Mouse (Mus musculus) inflammation-experienced regulatory T-cells, adult 16 weeks (primary cell): Measurements from ENCODE around the gene Tctex1d4. TPM values are rescaled to one million over a fixed set of nuclear protein-coding genes. Genes with fewer than 3 reads are reported as not detected.

ENCODE experiments used
- polyA plus RNA-seq: library from polyadenylated mRNA; unstranded; fragments of 100-300 nt; shearing (Covaris generic); gene quantifications from one replicate; pipeline ENCODE4 v1.2.1, GENCODE M21; 2017

Gene Tctex1d4
- polyA plus RNA-seq: 1.4 TPM

DNA sequence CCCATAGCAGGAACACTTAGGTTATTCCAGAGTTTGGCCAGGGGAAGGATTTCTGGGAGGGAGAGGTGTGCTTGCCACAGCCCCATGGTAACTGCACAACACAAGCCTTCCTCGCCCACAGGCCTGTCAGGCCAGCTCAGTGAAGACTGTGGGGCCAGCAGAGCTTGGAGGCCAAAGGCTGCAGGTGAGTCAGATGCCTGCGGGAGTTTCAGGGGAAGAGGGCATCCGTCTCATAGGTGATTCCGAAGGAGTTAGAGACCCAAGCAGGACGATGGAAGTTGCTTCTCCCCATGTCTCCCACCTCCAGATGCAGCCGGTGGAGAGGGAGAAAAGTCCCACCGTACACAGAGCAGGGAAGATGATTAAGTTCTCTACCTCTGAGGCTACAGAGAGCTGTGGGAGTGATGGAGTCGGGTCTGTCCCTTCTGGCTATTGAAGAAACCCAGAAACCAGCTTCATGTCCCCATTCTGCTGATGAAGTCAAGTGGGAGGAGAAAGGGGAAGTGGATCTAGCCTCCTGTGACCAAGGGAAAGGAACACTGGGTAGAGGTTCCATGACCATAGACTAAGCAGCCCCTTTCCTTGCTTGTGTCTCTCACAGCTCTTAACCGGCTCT is at the start of gene Tctex1d4:
TSS of gene Tctex1d4 (plus strand) at position 120 of the 616 bp plus-strand sequence.

DNA sequence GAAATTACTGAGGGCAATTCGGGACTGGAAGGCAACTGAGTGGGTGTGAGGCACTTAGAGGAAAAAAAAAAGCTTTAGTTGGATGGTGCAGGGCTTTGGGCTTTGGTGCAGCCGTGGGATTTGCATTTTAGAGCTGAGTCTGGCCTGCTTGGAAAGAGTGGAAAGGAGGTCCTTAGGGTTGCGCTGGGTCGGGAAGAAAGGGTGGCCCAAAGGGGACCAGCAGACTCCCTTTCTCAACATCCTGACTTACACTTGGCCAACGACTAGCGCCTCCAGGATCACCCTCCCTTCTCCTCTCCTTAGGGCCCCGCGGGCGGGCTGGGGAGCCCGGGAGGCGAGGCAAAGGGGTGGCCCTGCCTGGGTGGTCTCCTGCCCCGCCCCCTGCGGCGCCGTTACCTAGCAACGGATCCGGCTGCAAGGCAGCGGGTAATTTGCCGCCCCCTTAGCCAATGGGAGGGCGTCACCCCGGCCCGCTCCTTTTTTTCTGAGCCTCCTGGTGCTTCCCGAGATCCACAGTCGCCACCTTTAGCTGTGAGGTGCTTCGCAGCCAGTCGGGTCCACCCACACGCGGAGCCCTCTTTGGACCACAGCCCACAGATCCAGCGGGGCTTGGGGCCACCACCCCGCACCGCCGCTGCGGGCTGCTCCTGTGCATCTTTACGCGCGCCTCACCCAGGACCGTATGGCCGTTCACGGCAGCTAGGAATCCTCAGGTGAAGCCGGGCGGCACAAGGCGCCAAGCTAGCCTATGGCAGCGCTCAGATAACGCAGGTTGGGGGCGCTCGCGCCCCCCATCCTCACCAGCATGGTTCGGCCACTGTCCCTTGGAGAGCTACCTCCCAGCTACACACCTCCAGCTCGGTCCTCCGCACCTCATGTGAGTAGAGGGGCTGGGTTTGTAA is 30.8 kb upstream of the Tctex1d4 start, which contains the start of gene Ptch2:
TSS of gene Ptch2 (plus strand) at position 525 of the 902 bp plus-strand sequence.

GRCm38 (mm10) chr4:117125348-117125909 is 1.2 kb upstream of the Tctex1d4 start, which contains the start of gene Btbd19:
Gene Btbd19 (minus strand): TSS chr4:117125725.

GRCm38 (mm10) chr4:117133817-117134600 is 7.4 kb downstream of the Tctex1d4 start, which contains the start of gene Plk3:
Gene Plk3 (minus strand): TSS chr4:117133963.

DNA sequence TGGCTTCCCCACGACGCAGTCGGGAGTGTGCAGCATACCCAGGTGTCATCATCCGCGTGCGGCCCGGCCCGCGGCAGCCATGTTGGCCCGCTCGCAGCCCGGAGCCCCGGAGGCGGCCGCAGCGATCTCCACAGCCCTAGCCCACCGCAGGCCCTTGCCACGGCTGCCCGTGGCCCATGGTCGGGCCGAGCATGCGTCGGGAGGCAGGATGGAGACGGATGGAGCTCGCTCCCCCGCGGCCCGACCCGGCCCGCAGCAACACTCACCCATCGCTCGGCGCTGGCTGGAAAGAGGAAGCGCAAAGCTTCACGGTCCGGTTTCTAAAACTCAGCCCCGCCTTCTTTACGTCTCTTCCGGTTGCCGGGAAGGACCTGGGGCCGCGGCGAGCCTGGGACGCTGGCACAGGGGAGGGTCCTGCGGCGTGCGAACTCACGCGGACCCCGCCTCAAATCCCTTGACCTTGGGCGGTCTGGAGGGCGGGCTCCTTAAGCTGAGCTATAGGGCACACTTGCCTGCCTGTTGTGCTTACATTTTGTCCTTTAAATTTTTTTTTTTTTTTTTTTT is 29.3 kb downstream of the Tctex1d4 start, which contains the start of gene Rps8:
TSS of gene Rps8 (minus strand) at position 452 of the 564 bp plus-strand sequence.

Other genes starting within 250 kb of the Tctex1d4 start
- 0.05 TPM for gene Zswim5, start 249.4 kb upstream of the Tctex1d4 start, polyA plus RNA-seq
- 107 TPM for gene Urod, start 132.4 kb upstream of the Tctex1d4 start, polyA plus RNA-seq
- gene Hectd3, start 131.5 kb upstream of the Tctex1d4 start, polyA plus RNA-seq: 11.1 TPM
- 32.8 TPM for gene Eif2b3, start 107.4 kb upstream of the Tctex1d4 start, polyA plus RNA-seq
- gene Ptch2, start 30.7 kb upstream of the Tctex1d4 start, polyA plus RNA-seq: 0.35 TPM
- 61.4 TPM for gene Btbd19, start 1.1 kb upstream of the Tctex1d4 start, polyA plus RNA-seq
- gene Plk3, start 7.2 kb downstream of the Tctex1d4 start, polyA plus RNA-seq: 3.1 TPM
- 478 TPM for gene Rps8, start 29.4 kb downstream of the Tctex1d4 start, polyA plus RNA-seq
- gene Kif2c, start 55.8 kb downstream of the Tctex1d4 start, polyA plus RNA-seq: 3.7 TPM
- gene Tmem53, start 125.2 kb downstream of the Tctex1d4 start, polyA plus RNA-seq: 1.1 TPM
- gene Armh1, start 125.3 kb downstream of the Tctex1d4 start, polyA plus RNA-seq: not detected